Mouse (Mus musculus) heart, embryonic 10.5 days (tissue): ENCODE measurements at regions not wholly inside any gene's neighbourhood (a gene's known extent, or its start where the extent isn't known, plus 50 kb on each side); places are given as distances from the start of the nearest gene placed in this dataset.

Experiments used
- DNase-seq: peaks from one replicate; pipeline ENCODE4 v3.0.0-alpha.2; 2017; ENCODE audit warnings: low spot score
- H3K27ac ChIP-seq: fragments of 300-500 bp; sonication (generic); 2 replicates; pipeline ENCODE4 v1.5.1; 2016; ENCODE audit warnings: mild to moderate bottlenecking
- H3K27me3 ChIP-seq: fragments of 300-500 bp; sonication (generic); 2 replicates; pipeline ENCODE4 v1.6.1; 2016; ENCODE audit warnings: mild to moderate bottlenecking; ENCODE audit not compliant: poor library complexity, insufficient read depth, severe bottlenecking
- H3K36me3 ChIP-seq: fragments of 300-500 bp; sonication (generic); 2 replicates; pipeline ENCODE4 v1.6.1; 2016; ENCODE audit warnings: mild to moderate bottlenecking, moderate library complexity
- H3K4me1 ChIP-seq: fragments of 300-500 bp; sonication (generic); 2 replicates; pipeline ENCODE4 v1.6.1; 2016; ENCODE audit warnings: mild to moderate bottlenecking
- H3K4me3 ChIP-seq: fragments of 300-500 bp; sonication (generic); 2 replicates; pipeline ENCODE4 v1.5.1; 2016; ENCODE audit warnings: mild to moderate bottlenecking, moderate library complexity
- H3K9me3 ChIP-seq: fragments of 300-500 bp; sonication (generic); 2 replicates; pipeline ENCODE4 v1.6.1; 2016; ENCODE audit warnings: mild to moderate bottlenecking, moderate library complexity
- WGBS: fragments of 180-500 bp; shearing (Covaris S2); methylation state at CpG from one replicate; pipeline ENCODE4 v1.1.7; 2016; 5-methylcytosine and 5-hydroxymethylcytosine counted together

DNA sequence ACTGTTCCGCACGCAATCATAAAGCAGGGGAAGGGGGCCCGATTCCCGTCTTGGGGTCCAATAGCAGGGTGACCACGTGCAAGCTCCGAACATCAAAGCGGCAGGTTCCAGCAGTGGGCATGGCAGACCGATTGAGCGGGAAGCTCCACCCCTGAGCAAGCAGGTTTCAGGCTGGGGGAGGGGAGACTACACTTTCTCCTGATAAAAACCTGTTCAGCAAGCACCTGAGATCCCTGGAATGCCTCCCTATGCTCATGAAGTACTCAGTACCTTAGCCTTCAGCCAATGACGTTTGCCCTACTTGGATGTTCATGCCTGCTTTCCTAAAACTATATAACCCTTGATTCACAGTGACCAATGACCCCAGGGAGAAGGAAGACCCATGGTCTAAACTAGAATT lies 83.7 kb upstream of the Rorb start:
- Histone ChIP-seq H3K27me3 (no peaks in the 10 kb centered on the region), H3K27ac (no peak overlapping the region), H3K4me3 (no peak overlapping the region), H3K36me3 (no peaks in the 10 kb centered on the region), H3K4me1 (no peaks in the 10 kb centered on the region), H3K9me3 (no peaks in the 10 kb centered on the region)
- 29% methylated on average over 10 of the region's 10 CpGs for WGBS
- DNase-seq = no peak

DNA sequence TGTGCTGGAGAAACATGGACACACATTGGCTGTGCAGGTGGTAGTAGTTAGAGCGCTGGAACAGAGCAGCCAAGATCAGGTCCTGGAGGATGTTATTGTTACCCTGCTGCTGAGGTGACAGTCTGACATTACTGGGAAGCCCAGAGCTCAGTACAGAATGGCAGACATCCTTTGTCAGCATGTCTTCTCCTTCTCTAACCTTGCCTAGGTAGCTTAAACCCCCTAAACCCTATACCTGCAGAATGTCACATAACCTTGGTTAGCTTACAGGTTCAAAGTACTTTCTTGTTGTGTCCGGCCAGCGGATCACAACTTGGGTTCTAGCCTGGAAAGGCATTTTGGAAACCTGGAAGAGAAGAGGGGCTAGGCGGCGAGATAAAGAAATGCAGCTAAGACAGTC lies 83.3 kb upstream of the Rorb start:
- H3K4me1 ChIP-seq = no peaks in the 10 kb centered on the region
- no peaks in the 10 kb centered on the region for H3K36me3 ChIP-seq
- WGBS = 61% methylated on average over 5 of the region's 5 CpGs
- H3K27me3 ChIP-seq = no peaks in the 10 kb centered on the region
- no peak for DNase-seq
- H3K27ac ChIP-seq = no peak overlapping the region
- no peaks in the 10 kb centered on the region for H3K9me3 ChIP-seq
- no peak overlapping the region for H3K4me3 ChIP-seq

DNA sequence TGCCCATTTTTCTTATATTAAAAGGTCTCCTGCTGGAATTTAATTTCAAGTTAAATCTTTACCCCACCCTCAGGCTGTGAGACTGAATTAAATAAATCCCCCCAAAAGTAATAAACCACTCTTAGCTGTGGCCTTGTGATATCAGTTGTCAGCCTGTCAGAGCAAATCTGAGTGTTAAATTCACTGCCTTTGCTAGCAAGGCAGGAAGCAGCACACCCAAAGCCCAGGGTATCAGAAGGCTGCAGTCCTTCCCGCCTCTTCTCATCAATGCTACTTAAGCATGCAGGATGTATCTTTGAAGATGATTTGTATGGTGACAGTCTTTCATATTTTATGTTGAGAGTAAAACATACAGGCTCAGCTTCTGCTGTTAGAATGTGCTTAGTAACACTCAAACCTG lies 61.8 kb upstream of the Rorb start:
- 65% methylated on average over 1 of the region's 1 CpGs for WGBS
- no peaks in the 10 kb centered on the region for H3K36me3 ChIP-seq
- H3K27ac ChIP-seq = no peak overlapping the region
- H3K27me3 ChIP-seq = no peaks in the 10 kb centered on the region
- H3K4me3 ChIP-seq = no peak overlapping the region
- H3K4me1 ChIP-seq = no peaks in the 10 kb centered on the region
- H3K9me3 ChIP-seq = no peaks in the 10 kb centered on the region
- DNase-seq = no peak

DNA sequence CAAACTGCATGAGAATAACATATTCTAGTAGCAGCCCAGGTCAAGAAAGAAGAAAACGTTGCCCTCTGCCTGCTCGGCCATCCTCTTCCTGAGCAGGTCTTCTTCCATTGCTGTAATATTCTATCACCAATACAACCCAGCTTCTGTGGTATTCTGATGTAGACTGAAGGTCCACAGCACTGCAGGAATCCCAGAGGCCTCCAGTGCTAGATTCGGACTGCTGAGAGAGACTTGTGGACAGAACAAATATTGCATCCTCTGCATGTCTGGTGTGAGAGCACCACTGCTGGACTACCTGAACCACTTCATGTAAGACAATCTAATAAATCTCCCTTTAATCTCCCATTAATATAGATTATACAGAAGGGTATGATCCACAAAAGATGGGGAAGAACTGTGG lies 59.8 kb upstream of the Rorb start:
- no peak overlapping the region for H3K4me3 ChIP-seq
- no peaks in the 10 kb centered on the region for H3K36me3 ChIP-seq
- DNase-seq = no peak
- H3K9me3 ChIP-seq = no peaks in the 10 kb centered on the region
- no peaks in the 10 kb centered on the region for H3K27me3 ChIP-seq
- WGBS = 75% methylated on average over 3 of the region's 3 CpGs
- H3K4me1 ChIP-seq = no peaks in the 10 kb centered on the region
- H3K27ac ChIP-seq = no peak overlapping the region
